Mouse (Mus musculus) heart, postnatal 0 days (tissue): ENCODE results near the gene D1Ertd622e.

Experiments used
- CTCF ChIP-seq: IDR thresholded peaks from 2 replicates; pipeline ENCODE4 v1.5.1; 2016; ENCODE audit warnings: antibody characterized with exemption, control low read depth, low read depth
- EP300 ChIP-seq: IDR thresholded peaks from 2 replicates; pipeline ENCODE4 v1.6.1; 2016; ENCODE audit warnings: antibody characterized with exemption, low read depth

GRCm38 (mm10) chr1:97588561-97588960, 73.3 kb downstream of the D1Ertd622e start:
- no peak for TF ChIP-seq CTCF
- no peak for TF ChIP-seq EP300
